Mouse (Mus musculus) intestine, postnatal 0 days (tissue): ENCODE data around the gene Acpp. TPM values are rescaled to one million over a fixed set of nuclear protein-coding genes. Genes with fewer than 3 reads are reported as not detected.
"Not testable (repeated sequence)": the region's sequence is repeated elsewhere in the genome, so short reads cannot be mapped to it uniquely, and the experiment has no call there.

Source experiments
- ATAC-seq: fragments of 200-750 bp; cut with Nextera tagmentation; 2 replicates; pipeline ENCODE4 v1.8.0; 2017; ENCODE audit warnings: mild to moderate bottlenecking, moderate TSS enrichment, moderate library complexity
- H3K27ac ChIP-seq: fragments of 300-500 bp; sonication (generic); 2 replicates; pipeline ENCODE4 v1.5.1; 2014; ENCODE audit warnings: mild to moderate bottlenecking, low read depth, low read length, moderate library complexity
- H3K27me3 ChIP-seq: fragments of 300-500 bp; sonication (generic); replicated peaks from 2 replicates; pipeline ENCODE4 v1.6.1; 2014; ENCODE audit warnings: low read length, mixed read lengths; ENCODE audit not compliant: control insufficient read depth, insufficient read depth
- H3K36me3 ChIP-seq: fragments of 300-500 bp; sonication (generic); 2 replicates; pipeline ENCODE4 v1.6.1; 2014; ENCODE audit warnings: mild to moderate bottlenecking, moderate library complexity; ENCODE audit not compliant: control insufficient read depth, insufficient read depth
- H3K4me1 ChIP-seq: fragments of 300-500 bp; sonication (generic); replicated peaks from 2 replicates; pipeline ENCODE4 v1.6.1; 2014; ENCODE audit warnings: antibody characterized with exemption, low read length, mixed read lengths; ENCODE audit not compliant: control insufficient read depth, insufficient read depth
- H3K4me2 ChIP-seq: fragments of 300-500 bp; sonication (generic); replicated peaks from 2 replicates; pipeline ENCODE4 v1.6.1; 2014; ENCODE audit warnings: low read depth, mild to moderate bottlenecking, moderate library complexity
- H3K4me3 ChIP-seq: fragments of 300-500 bp; sonication (generic); 2 replicates; pipeline ENCODE4 v1.5.1; 2014; ENCODE audit warnings: low read depth, low read length
- H3K9ac ChIP-seq: fragments of 300-500 bp; sonication (generic); 2 replicates; pipeline ENCODE4 v1.6.1; 2014; ENCODE audit warnings: mild to moderate bottlenecking, low read depth, low read length
- H3K9me3 ChIP-seq: fragments of 300-500 bp; sonication (generic); 2 replicates; pipeline ENCODE4 v1.6.1; 2016; ENCODE audit warnings: mixed run types; ENCODE audit not compliant: control insufficient read depth
- CTCF ChIP-seq: sonication (generic); IDR thresholded peaks from 2 replicates; pipeline ENCODE4 v1.5.1; 2016; ENCODE audit warnings: low read depth, mild to moderate bottlenecking, control low read depth, antibody characterized with exemption, moderate library complexity
- WGBS: fragments of 180-500 bp; shearing (Covaris S2); extraction: QIAGEN DNeasy Blood & Tissue Kit; methylation state at CpG from one replicate; pipeline ENCODE4 v1.1.7; 2014; 5-methylcytosine and 5-hydroxymethylcytosine counted together
- polyA plus RNA-seq: library from polyadenylated mRNA; unstranded; fragments of >200 nt; fragmentation: Nextera tagmentation; extraction: Ambion mirVana; gene quantifications from 2 replicates; pipeline ENCODE4 v1.2.1, GENCODE M21; 2015

The Acpp gene
- 2.9 and 3.6 TPM in 2 replicates for polyA plus RNA-seq

- peak within 1 kb of the TSS; percentile 40; the same call in 1 of the 2 replicates for H3K9ac ChIP-seq
- ATAC-seq = peak; percentile 66
- peak within 1 kb of the TSS; percentile 67 for H3K4me2 ChIP-seq
- H3K9me3 ChIP-seq = no peaks in the 10 kb centered on the region
- no peaks in the 10 kb centered on the region for H3K4me1 ChIP-seq
- no peaks in the 10 kb centered on the region for H3K36me3 ChIP-seq
- TF ChIP-seq CTCF = no peak
- no peaks in the 10 kb centered on the region for H3K27me3 ChIP-seq
- peak within 1 kb of the TSS; percentile 78 for H3K27ac ChIP-seq
- 12% methylated on average over 18 of the region's 18 CpGs for WGBS
- peak within 1 kb of the TSS; percentile 40 for H3K4me3 ChIP-seq
These were observed at the start of gene Acpp for GRCm38 (mm10) chr9:104337183-104337931. TSS of gene Acpp (minus strand) at chr9:104337748.

DNA sequence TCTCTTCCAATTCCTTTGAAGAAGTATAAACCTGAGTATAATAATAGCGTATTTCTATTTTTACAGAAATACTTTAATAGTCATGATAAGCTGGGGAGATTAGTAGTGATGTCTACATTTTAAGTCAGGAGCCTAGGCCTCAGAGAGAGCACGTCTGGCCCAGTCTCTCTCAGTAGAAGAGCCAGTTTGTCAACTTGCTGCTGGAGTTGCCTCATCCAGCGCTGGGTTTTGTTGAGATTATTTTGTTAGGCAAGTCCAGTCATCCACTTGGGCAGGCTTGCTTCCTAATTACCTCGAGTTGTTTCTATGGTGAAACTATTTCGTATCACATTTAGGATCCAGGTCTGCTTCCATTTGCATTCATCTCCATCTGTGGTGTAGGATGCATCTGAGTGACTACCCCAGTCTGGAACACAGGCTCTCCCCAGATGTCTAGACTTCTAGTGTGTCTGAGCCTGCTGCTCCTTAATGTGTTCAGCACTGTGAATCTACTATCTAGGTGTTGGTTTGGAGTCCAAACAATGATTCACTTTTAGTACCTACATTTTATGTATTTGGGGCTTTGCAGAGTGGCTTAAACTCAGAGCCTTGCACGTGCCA is 45.1 kb upstream of the Acpp start:
- 69% methylated on average over 6 of the region's 6 CpGs for WGBS
- no peak for ATAC-seq
- no peaks in the 10 kb centered on the region for H3K9me3 ChIP-seq
- TF ChIP-seq CTCF = no peak
- no peaks in the 10 kb centered on the region for H3K27me3 ChIP-seq
- no peak overlapping the region for H3K9ac ChIP-seq
- no peak overlapping the region for H3K4me3 ChIP-seq
- no peak overlapping the region for H3K27ac ChIP-seq
- H3K4me2 ChIP-seq = no peak overlapping the region
- no peaks in the 10 kb centered on the region for H3K36me3 ChIP-seq
- no peaks in the 10 kb centered on the region for H3K4me1 ChIP-seq

- Histone ChIP-seq H3K9me3 (no peaks in the 10 kb centered on the region), H3K4me3 (no peak overlapping the region), H3K4me2 (no peak overlapping the region), H3K36me3 (no peaks in the 10 kb centered on the region), H3K27ac (no peak overlapping the region), H3K9ac (no peak overlapping the region), H3K4me1 (no peaks in the 10 kb centered on the region), H3K27me3 (no peaks in the 10 kb centered on the region)
- no peak for ATAC-seq
- 54% methylated on average over 9 of the region's 9 CpGs for WGBS
- peak; percentile 71 for TF ChIP-seq CTCF
These were observed 42.1 kb upstream of the Acpp start for GRCm38 (mm10) chr9:104379532-104380162.

- H3K9ac ChIP-seq = no peak overlapping the region
- no peaks in the 10 kb centered on the region for H3K9me3 ChIP-seq
- ATAC-seq = no peak
- no peak overlapping the region for H3K4me3 ChIP-seq
- WGBS = 30% methylated on average over 3 of the region's 3 CpGs
- no peak overlapping the region for H3K4me2 ChIP-seq
- H3K27ac ChIP-seq = no peak overlapping the region
- no peaks in the 10 kb centered on the region for H3K27me3 ChIP-seq
- no peak for TF ChIP-seq CTCF
- H3K4me1 ChIP-seq = no peaks in the 10 kb centered on the region
- H3K36me3 ChIP-seq = no peaks in the 10 kb centered on the region
These were observed 38.0 kb upstream of the Acpp start for GRCm38 (mm10) chr9:104375573-104375972.

GRCm38 (mm10) chr9:104373253-104373652 is 35.7 kb upstream of the Acpp start:
- Histone ChIP-seq H3K27ac (no peak overlapping the region), H3K4me1 (no peaks in the 10 kb centered on the region), H3K9ac (no peak overlapping the region), H3K4me2 (peak overlapping the region; percentile 27; the same call in 1 of the 2 replicates), H3K4me3 (no peak overlapping the region), H3K36me3 (no peaks in the 10 kb centered on the region), H3K27me3 (no peaks in the 10 kb centered on the region), H3K9me3 (no peaks in the 10 kb centered on the region)
- peak; percentile 57; the same call in 1 of the 2 replicates for ATAC-seq
- TF ChIP-seq CTCF = peak; percentile 87
- WGBS = 29% methylated on average over 6 of the region's 6 CpGs

DNA sequence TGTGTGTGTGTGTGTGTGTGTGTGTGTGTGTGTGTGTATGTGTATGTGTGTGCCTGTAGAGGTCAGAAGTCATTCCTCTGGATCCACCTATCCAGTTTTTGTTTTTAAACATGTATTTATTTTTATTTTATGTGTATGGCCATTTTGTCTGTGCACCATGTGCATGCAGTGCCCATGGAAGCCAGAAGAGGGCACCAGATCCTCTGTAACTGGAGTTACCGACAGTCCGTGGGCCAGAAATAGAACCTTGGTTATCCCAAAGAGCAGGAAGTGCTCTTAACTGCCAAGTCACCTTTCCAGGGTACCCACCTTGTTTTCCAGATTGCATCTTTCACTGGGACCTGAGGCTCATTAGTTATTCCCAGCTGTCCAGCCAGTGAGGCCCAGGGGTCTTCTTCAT is 29.4 kb upstream of the Acpp start:
- no peak overlapping the region for H3K27ac ChIP-seq
- WGBS = 94% methylated on average over 2 of the region's 2 CpGs
- no peak overlapping the region for H3K4me2 ChIP-seq
- no peak overlapping the region for H3K4me3 ChIP-seq
- H3K9ac ChIP-seq = no peak overlapping the region
- peak; percentile 32 for TF ChIP-seq CTCF
- H3K27me3 ChIP-seq = no peaks in the 10 kb centered on the region
- H3K36me3 ChIP-seq = no peaks in the 10 kb centered on the region
- H3K4me1 ChIP-seq = no peaks in the 10 kb centered on the region
- H3K9me3 ChIP-seq = no peaks in the 10 kb centered on the region
- no peak for ATAC-seq

DNA sequence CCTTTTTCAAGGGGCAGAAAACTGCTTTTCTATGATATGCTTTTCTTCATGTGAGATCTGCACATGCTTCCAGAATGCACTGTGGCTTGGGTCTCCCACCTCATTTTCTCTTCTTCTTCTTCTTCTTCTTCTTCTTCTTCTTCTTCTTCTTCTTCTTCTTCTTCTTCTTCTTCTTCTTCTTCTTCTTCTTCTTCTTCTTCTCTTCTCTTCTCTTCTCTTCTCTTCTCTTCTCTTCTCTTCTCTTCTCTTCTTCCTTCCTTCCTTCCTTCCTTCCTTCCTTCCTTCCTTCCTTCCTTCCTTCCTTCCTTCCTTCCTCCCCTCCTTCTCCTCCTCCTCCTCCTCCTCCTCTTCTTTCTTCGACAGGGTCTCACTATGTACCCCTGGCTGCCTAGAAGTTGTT is 24.4 kb upstream of the Acpp start:
- Histone ChIP-seq H3K4me2 (peak overlapping the region; percentile 57), H3K27ac (peak overlapping the region; percentile 60; the same call in 1 of the 2 replicates), H3K4me3 (peak overlapping the region; percentile 12; the same call in 1 of the 2 replicates)
- H3K27me3 ChIP-seq, H3K36me3 ChIP-seq, H3K9ac ChIP-seq, H3K9me3 ChIP-seq, H3K4me1 ChIP-seq, ATAC-seq: not testable (repeated sequence)
- WGBS = 82% methylated on average over 1 of the region's 1 CpGs
